Mouse (Mus musculus): Measurements from ENCODE around the gene Palm. TPM values are rescaled to one million over a fixed set of nuclear protein-coding genes. Genes with fewer than 3 reads are reported as not detected.
"Not testable (repeated sequence)": the region's sequence is repeated elsewhere in the genome, so short reads cannot be mapped to it uniquely, and the experiment has no call there.

Palm gene
- polyA plus RNA-seq, 1 experiment from 2014 or later, result 247 TPM

DNA sequence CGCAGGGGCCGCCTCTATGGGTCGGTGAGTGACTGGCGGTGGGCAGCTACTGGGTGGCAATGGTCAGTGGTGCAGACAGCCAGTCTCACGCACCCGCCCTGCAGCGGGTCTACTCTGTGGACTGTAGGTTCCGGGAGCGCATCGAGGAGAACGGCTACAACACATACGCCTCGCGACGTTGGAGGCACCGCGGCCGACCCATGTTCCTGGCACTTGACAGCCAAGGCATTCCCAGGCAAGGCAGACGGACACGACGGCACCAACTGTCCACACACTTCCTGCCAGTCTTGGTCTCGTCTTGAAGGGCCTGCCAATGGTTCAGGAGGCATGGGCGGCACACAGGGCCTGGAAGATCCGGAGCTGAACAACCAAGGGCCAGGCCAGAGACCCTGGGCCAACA is 36.7 kb upstream of the Palm start:
- no peak for ATAC-seq (ENCODE audit: low read depth)
- WGBS, result 89% methylated on average over 24 of the region's 24 CpGs
- peaks cover 35% of the 10 kb centered on the region for H3K36me3 ChIP-seq (ENCODE audit: control insufficient read depth, insufficient read depth, low read length)

GRCm38 (mm10) chr10:79759675-79760074 is 33.7 kb upstream of the Palm start:
- ATAC-seq (ENCODE audit: low read depth); H3K27ac ChIP-seq (ENCODE audit: low read depth, low read length); H3K4me1 ChIP-seq (ENCODE audit: control insufficient read depth, insufficient read depth, low read length); H3K4me3 ChIP-seq (ENCODE audit: low read depth, low read length); H3K27me3 ChIP-seq (ENCODE audit: control insufficient read depth, insufficient read depth, low read length); H3K9ac ChIP-seq (replicated peaks; ENCODE audit: low read depth, low read length); H3K9me3 ChIP-seq (ENCODE audit: control insufficient read depth, low read length); H3K4me2 ChIP-seq (ENCODE audit: low read depth, low read length): not testable (repeated sequence)
- WGBS, result 92% methylated on average over 1 of the region's 1 CpGs
- peaks cover 41% of the 10 kb centered on the region for H3K36me3 ChIP-seq (ENCODE audit: control insufficient read depth, insufficient read depth, low read length)

More for the DNA sequence above, 36.7 kb upstream of the Palm start:
- H3K4me2 ChIP-seq (ENCODE audit: low read depth, low read length), result no peak overlapping the region
- H3K9ac ChIP-seq (replicated peaks; ENCODE audit: low read depth, low read length), result no peak overlapping the region
- no peak overlapping the region for H3K27ac ChIP-seq (ENCODE audit: low read depth, low read length)
- H3K27me3 ChIP-seq (ENCODE audit: control insufficient read depth, insufficient read depth, low read length), result no peaks in the 10 kb centered on the region
- H3K4me1 ChIP-seq (ENCODE audit: control insufficient read depth, insufficient read depth, low read length), result no peaks in the 10 kb centered on the region
- no peaks in the 10 kb centered on the region for H3K9me3 ChIP-seq (ENCODE audit: control insufficient read depth, low read length)
- no peak overlapping the region for H3K4me3 ChIP-seq (ENCODE audit: low read depth, low read length)

DNA sequence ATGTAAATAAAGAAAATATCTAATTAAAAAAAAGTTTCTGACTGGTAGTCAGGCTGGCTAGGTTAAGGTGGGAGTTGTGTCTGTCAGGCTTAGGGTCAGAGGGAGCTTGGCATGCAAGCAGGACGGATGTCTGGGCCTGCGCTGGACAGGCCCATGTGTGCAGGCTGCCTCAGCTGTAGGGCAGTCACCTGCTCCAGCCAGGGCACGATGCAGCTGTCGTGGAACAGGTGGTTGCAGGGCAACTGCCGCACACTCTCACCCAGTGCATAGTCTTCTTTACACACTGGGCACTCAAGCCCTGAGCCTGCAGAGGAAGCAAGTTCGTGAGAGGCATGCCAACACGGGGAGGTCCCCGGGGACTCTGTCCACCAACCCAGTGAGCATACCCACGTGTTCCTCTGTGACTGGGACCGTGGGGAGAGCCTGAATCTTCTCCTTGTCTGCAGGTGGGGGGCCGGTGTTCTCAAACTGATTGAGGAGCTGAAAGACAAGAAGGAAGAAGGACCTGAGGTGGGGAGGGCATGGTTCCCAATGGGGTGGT is 32.7 kb upstream of the Palm start:
- Histone ChIP-seq H3K4me1 (ENCODE audit: control insufficient read depth, insufficient read depth, low read length) (peaks cover 6% of the 10 kb centered on the region), H3K9ac (replicated peaks; ENCODE audit: low read depth, low read length) (no peak overlapping the region), H3K36me3 (ENCODE audit: control insufficient read depth, insufficient read depth, low read length) (peaks cover 41% of the 10 kb centered on the region), H3K4me3 (ENCODE audit: low read depth, low read length) (no peak overlapping the region), H3K4me2 (ENCODE audit: low read depth, low read length) (no peak overlapping the region), H3K27me3 (ENCODE audit: control insufficient read depth, insufficient read depth, low read length) (no peaks in the 10 kb centered on the region), H3K27ac (ENCODE audit: low read depth, low read length) (no peak overlapping the region), H3K9me3 (ENCODE audit: control insufficient read depth, low read length) (no peaks in the 10 kb centered on the region)
- WGBS, result 93% methylated on average over 11 of the region's 11 CpGs
- ATAC-seq (ENCODE audit: low read depth), result no peak

- no peaks in the 10 kb centered on the region for H3K9me3 ChIP-seq (ENCODE audit: control insufficient read depth, low read length)
- peaks cover 11% of the 10 kb centered on the region for H3K4me1 ChIP-seq (ENCODE audit: control insufficient read depth, insufficient read depth, low read length)
- 87% methylated on average over 3 of the region's 3 CpGs for WGBS
- peaks cover 31% of the 10 kb centered on the region for H3K36me3 ChIP-seq (ENCODE audit: control insufficient read depth, insufficient read depth, low read length)
- no peaks in the 10 kb centered on the region for H3K27me3 ChIP-seq (ENCODE audit: control insufficient read depth, insufficient read depth, low read length)
- H3K4me3 ChIP-seq (ENCODE audit: low read depth, low read length), result no peak overlapping the region
- no peak overlapping the region for H3K4me2 ChIP-seq (ENCODE audit: low read depth, low read length)
- no peak overlapping the region for H3K9ac ChIP-seq (replicated peaks; ENCODE audit: low read depth, low read length)
- no peak for ATAC-seq (ENCODE audit: low read depth)
- no peak overlapping the region for H3K27ac ChIP-seq (ENCODE audit: low read depth, low read length)
Measured at GRCm38 (mm10) chr10:79762875-79763274, 30.5 kb upstream of the Palm start.

DNA sequence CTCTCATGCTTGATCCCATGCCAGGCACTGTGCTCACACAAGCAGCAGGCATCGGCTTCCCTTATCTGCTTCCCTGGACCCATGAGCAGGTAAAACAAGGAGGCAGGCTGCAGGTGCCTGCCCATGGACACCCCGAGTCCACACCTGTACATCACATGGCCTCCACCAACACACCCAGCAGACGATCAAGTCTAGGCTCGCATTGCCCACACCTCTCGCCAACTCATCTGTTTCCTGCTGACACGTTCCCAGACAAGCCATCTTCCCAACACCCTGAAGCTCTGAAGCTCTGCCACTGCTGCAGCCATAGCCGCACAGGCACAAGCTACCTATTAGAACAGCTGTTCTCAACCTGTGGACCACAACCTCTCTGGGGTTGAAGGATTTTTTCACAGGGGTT is 29.1 kb upstream of the Palm start:
- Histone ChIP-seq H3K9ac (replicated peaks; ENCODE audit: low read depth, low read length) (no peak overlapping the region), H3K36me3 (ENCODE audit: control insufficient read depth, insufficient read depth, low read length) (peaks cover 18% of the 10 kb centered on the region), H3K4me2 (ENCODE audit: low read depth, low read length) (no peak overlapping the region), H3K27me3 (ENCODE audit: control insufficient read depth, insufficient read depth, low read length) (no peaks in the 10 kb centered on the region), H3K4me3 (ENCODE audit: low read depth, low read length) (no peak overlapping the region), H3K4me1 (ENCODE audit: control insufficient read depth, insufficient read depth, low read length) (peaks cover 17% of the 10 kb centered on the region), H3K9me3 (ENCODE audit: control insufficient read depth, low read length) (no peaks in the 10 kb centered on the region), H3K27ac (ENCODE audit: low read depth, low read length) (no peak overlapping the region)
- 90% methylated on average over 7 of the region's 7 CpGs for WGBS
- ATAC-seq (ENCODE audit: low read depth), result no peak

DNA sequence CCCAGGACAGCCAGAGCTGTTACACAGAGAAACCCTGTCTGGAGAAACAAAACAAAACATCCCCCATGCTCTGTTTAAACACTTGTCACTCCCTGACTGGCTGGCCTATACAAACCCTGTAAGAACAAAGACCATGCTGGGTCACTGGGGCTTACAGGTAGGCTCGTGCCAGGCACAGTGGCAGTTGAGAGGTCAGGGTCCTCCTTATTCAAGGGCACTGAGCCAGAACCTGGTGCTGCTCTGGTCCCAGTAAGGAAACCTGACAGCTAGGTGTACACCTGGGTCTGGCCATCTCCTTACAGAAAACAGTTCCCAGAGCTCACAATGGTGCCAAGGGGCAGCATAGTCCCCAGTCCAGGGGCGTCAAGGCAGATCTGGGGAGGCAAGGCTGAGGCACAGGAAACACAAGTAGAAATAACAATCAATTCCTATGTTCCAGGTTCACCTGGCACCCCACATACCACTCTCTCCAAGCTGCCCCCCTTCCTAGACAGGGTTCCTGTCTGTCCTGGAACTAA is 28.1 kb upstream of the Palm start:
- 85% methylated on average over 2 of the region's 2 CpGs for WGBS
- H3K36me3 ChIP-seq (ENCODE audit: control insufficient read depth, insufficient read depth, low read length), result peaks cover 16% of the 10 kb centered on the region
- H3K27ac ChIP-seq (ENCODE audit: low read depth, low read length), result no peak overlapping the region
- H3K9ac ChIP-seq (replicated peaks; ENCODE audit: low read depth, low read length), result 0 out of 2 replicates have a peak overlapping the region, but pooled peaks have one; percentile 85
- H3K4me2 ChIP-seq (ENCODE audit: low read depth, low read length), result peak overlapping the region; percentile 55
- H3K27me3 ChIP-seq (ENCODE audit: control insufficient read depth, insufficient read depth, low read length), result no peaks in the 10 kb centered on the region
- H3K4me3 ChIP-seq (ENCODE audit: low read depth, low read length), result no peak overlapping the region
- peaks cover 17% of the 10 kb centered on the region for H3K4me1 ChIP-seq (ENCODE audit: control insufficient read depth, insufficient read depth, low read length)
- ATAC-seq (ENCODE audit: low read depth), result no peak
- no peaks in the 10 kb centered on the region for H3K9me3 ChIP-seq (ENCODE audit: control insufficient read depth, low read length)

DNA sequence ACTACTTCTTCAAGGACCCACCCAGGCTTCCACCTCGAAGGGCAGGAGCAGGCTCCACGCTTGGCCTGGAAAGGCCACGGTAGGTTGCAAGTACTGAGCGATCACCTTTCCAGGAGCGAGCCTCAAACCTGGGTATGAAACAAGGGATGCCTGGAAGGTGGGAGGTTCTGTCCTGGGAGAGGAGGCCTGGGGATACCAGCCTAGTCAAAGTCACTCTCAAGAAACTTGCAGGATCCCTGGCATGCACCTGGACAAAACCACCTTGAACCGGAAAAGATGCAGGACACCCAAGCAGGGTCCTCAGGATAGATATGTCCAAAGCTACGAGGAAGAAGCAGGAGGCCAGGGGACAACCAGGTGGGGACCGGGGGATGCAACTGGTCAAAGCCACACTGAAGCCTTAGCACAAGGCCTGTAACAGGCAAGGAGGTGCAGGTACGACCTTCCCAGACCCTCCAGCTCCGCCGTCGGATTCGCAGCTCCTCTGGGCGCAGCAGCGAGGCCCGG is 27.3 kb upstream of the Palm start:
- Histone ChIP-seq H3K9ac (replicated peaks; ENCODE audit: low read depth, low read length) (peak overlapping the region; percentile 85), H3K9me3 (ENCODE audit: control insufficient read depth, low read length) (no peaks in the 10 kb centered on the region), H3K4me2 (ENCODE audit: low read depth, low read length) (peak overlapping the region; percentile 55), H3K27me3 (ENCODE audit: control insufficient read depth, insufficient read depth, low read length) (no peaks in the 10 kb centered on the region), H3K36me3 (ENCODE audit: control insufficient read depth, insufficient read depth, low read length) (peaks cover 12% of the 10 kb centered on the region), H3K27ac (ENCODE audit: low read depth, low read length) (peak overlapping the region; percentile 88), H3K4me3 (ENCODE audit: low read depth, low read length) (peak overlapping the region; percentile 89), H3K4me1 (ENCODE audit: control insufficient read depth, insufficient read depth, low read length) (peaks cover 17% of the 10 kb centered on the region)
- WGBS, result 10% methylated on average over 14 of the region's 16 CpGs
- no peak for ATAC-seq (ENCODE audit: low read depth)

- H3K27me3 ChIP-seq (ENCODE audit: control insufficient read depth, insufficient read depth, low read length), result no peaks in the 10 kb centered on the region
- H3K4me2 ChIP-seq (ENCODE audit: low read depth, low read length), result peak within 1 kb of the TSS; percentile 55
- peak within 1 kb of the TSS; percentile 89 for H3K4me3 ChIP-seq (ENCODE audit: low read depth, low read length)
- H3K9ac ChIP-seq (replicated peaks; ENCODE audit: low read depth, low read length), result peak within 1 kb of the TSS; percentile 85
- peak within 1 kb of the TSS; percentile 88 for H3K27ac ChIP-seq (ENCODE audit: low read depth, low read length)
- H3K36me3 ChIP-seq (ENCODE audit: control insufficient read depth, insufficient read depth, low read length), result peaks cover 6% of the 10 kb centered on the region
- H3K9me3 ChIP-seq (ENCODE audit: control insufficient read depth, low read length), result no peaks in the 10 kb centered on the region
- H3K4me1 ChIP-seq (ENCODE audit: control insufficient read depth, insufficient read depth, low read length), result peaks cover 17% of the 10 kb centered on the region
- under 1% methylated on average over 80 of the region's 101 CpGs for WGBS
- peak; percentile 87 for ATAC-seq (ENCODE audit: low read depth)
Measured at GRCm38 (mm10) chr10:79766508-79767325, 26.7 kb upstream of the Palm start, which contains the start of gene Rnf126. Rnf126 (minus strand) TSS chr10:79766952.
